Mouse (Mus musculus) liver, embryonic 13.5 days (tissue): ENCODE results near the gene Parp11. TPM values are rescaled to one million over a fixed set of nuclear protein-coding genes. Genes with fewer than 3 reads are reported as not detected.

ENCODE experiments used
- ATAC-seq: fragments of 200-750 bp; cut with Nextera tagmentation; 2 replicates; pipeline ENCODE4 v1.8.0; 2017; ENCODE audit warnings: low read depth, mild to moderate bottlenecking, moderate number of reproducible peaks, moderate library complexity
- DNase-seq: peaks from one replicate; pipeline ENCODE4 v3.0.0; 2022
- H3K27ac ChIP-seq: fragments of 300-500 bp; sonication (generic); 2 replicates; pipeline ENCODE4 v1.5.1; 2015; ENCODE audit warnings: moderate library complexity, mild to moderate bottlenecking, inconsistent platforms
- H3K27me3 ChIP-seq: fragments of 300-500 bp; sonication (generic); 2 replicates; pipeline ENCODE4 v1.6.1; 2015; ENCODE audit warnings: mild to moderate bottlenecking, inconsistent platforms
- H3K36me3 ChIP-seq: fragments of 300-500 bp; sonication (generic); 2 replicates; pipeline ENCODE4 v1.6.1; 2015; ENCODE audit warnings: mild to moderate bottlenecking, inconsistent platforms
- H3K4me1 ChIP-seq: fragments of 300-500 bp; sonication (generic); replicated peaks from 2 replicates; pipeline ENCODE4 v1.6.1; 2015; ENCODE audit warnings: inconsistent platforms
- H3K4me2 ChIP-seq: fragments of 300-500 bp; sonication (generic); 2 replicates; pipeline ENCODE4 v1.6.1; 2015; ENCODE audit warnings: inconsistent platforms, mild to moderate bottlenecking, moderate library complexity
- H3K4me3 ChIP-seq: fragments of 300-500 bp; sonication (generic); replicated peaks from 2 replicates; pipeline ENCODE4 v1.5.1; 2015; ENCODE audit warnings: mild to moderate bottlenecking, inconsistent platforms
- H3K9ac ChIP-seq: fragments of 300-500 bp; sonication (generic); 2 replicates; pipeline ENCODE4 v1.6.1; 2015; ENCODE audit warnings: mild to moderate bottlenecking, inconsistent platforms
- H3K9me3 ChIP-seq: fragments of 300-500 bp; sonication (generic); replicated peaks from 2 replicates; pipeline ENCODE4 v1.6.1; 2016; ENCODE audit warnings: inconsistent platforms
- WGBS: fragments of 180-500 bp; shearing (Covaris S2); methylation state at CpG from one replicate; pipeline ENCODE4 v1.1.7; 2015; ENCODE audit not compliant: insufficient replicate concordance; 5-methylcytosine and 5-hydroxymethylcytosine counted together
- polyA plus RNA-seq: library from polyadenylated mRNA; unstranded; fragments of >200 nt; fragmentation: Nextera tagmentation; extraction: Ambion mirVana; gene quantifications from 2 replicates; pipeline ENCODE4 v1.2.1, GENCODE M21; 2015

The Parp11 gene
- polyA plus RNA-seq, 1 experiment from 2014 or later, result 6.2 TPM

DNA sequence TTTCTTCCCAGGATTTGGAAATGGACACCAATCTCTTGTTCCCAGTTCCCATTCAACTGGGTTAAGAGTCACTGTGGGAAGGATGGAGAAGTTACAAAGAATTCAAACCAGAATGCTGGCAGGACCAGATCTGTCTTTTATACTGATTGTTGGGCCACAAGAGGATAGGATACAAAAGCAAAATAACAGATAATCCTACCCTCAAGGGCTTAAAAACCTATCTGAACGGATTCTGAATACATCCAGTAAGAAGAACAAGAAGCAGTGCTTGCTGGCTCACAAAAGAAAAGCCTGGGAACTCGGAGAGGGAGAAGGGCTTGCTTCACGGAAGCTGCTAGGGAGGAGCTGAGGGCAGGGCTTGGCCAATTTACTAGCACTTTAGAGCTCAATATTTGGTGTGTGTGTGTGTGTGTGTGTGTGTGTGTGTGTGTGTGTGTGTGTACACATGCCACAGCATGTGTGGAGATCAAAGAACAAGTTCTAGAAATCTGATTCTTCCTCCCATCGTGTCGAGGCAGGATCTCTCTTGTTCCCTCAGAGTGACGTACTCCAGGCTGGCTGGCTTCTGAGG lies 15.4 kb upstream of the Parp11 start:
- H3K27me3 ChIP-seq, result peaks cover 7% of the 10 kb centered on the region; the same call in 1 of the 2 replicates
- no peak overlapping the region for H3K4me3 ChIP-seq
- no peak overlapping the region for H3K27ac ChIP-seq
- no peaks in the 10 kb centered on the region for H3K36me3 ChIP-seq
- no peak overlapping the region for H3K9ac ChIP-seq
- H3K9me3 ChIP-seq, result no peaks in the 10 kb centered on the region
- no peak for DNase-seq
- H3K4me1 ChIP-seq, result no peaks in the 10 kb centered on the region
- no peak for ATAC-seq
- 54% methylated on average over 6 of the region's 6 CpGs for WGBS
- no peak overlapping the region for H3K4me2 ChIP-seq

DNA sequence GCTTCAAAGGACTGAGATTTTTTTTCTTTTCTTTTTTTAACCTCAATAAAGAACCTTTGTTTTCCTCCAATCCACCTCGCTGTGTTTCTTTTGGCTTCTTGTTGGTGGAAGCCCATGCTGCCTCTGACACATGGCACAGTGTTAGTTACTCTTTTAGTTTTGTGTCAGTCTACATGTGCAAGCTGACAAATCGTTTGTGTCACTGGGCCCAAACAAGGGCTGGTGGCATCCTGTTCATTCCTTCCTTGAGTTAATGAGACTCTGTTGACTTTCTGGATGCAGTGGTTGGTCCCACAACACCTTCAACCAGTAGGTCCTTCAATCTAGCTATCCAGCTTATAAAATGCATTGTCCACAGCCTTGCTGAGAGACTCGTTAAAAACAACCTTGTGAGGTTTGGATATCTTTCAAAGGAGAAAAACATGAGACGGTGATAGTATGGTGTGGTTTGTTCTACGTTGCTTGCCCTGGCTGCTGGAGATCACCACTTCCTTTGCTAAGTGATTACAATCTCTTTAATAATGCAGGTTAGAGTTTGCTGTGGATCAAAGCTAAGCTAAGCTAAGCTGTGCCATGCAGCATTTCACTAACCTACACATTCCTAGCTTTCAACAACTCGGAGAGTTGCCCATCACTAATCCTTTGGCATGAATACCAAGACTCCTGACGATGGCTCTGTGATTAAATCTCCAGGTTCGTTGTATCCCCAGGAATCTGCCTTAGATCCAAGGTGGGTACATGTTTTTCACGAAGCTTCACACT lies 12.6 kb upstream of the Parp11 start:
- no peak for ATAC-seq
- no peaks in the 10 kb centered on the region for H3K36me3 ChIP-seq
- no peak overlapping the region for H3K4me3 ChIP-seq
- no peak for DNase-seq
- no peak overlapping the region for H3K9ac ChIP-seq
- no peaks in the 10 kb centered on the region for H3K4me1 ChIP-seq
- no peaks in the 10 kb centered on the region for H3K9me3 ChIP-seq
- no peak overlapping the region for H3K27ac ChIP-seq
- WGBS, result 44% methylated on average over 9 of the region's 9 CpGs
- peaks cover 3% of the 10 kb centered on the region; the same call in 1 of the 2 replicates for H3K27me3 ChIP-seq
- H3K4me2 ChIP-seq, result no peak overlapping the region

DNA sequence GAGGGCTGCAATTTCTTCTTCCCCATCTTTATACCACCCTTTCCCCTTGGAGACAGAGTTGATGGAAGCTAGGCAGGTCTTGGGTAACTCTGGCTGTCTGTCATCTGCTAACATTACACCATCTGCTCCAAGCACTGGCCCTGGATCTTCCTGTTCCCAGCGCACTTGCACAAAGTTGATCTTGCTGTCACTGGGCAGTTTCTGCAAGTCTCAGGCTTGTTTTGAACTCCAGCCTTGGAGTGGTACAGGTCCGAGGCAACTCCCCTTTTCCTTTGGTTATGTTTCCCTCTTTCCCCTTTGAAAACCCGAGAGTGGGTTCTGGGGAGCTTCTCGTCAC lies 12.0 kb upstream of the Parp11 start:
- H3K9me3 ChIP-seq, result no peaks in the 10 kb centered on the region
- H3K27me3 ChIP-seq, result peaks cover 5% of the 10 kb centered on the region; the same call in 1 of the 2 replicates
- H3K9ac ChIP-seq, result no peak overlapping the region
- no peak overlapping the region for H3K4me3 ChIP-seq
- no peaks in the 10 kb centered on the region for H3K36me3 ChIP-seq
- ATAC-seq (no peak), DNase-seq (no peak)
- H3K4me1 ChIP-seq, result no peaks in the 10 kb centered on the region
- no peak overlapping the region for H3K4me2 ChIP-seq
- 65% methylated on average over 4 of the region's 4 CpGs for WGBS
- no peak overlapping the region for H3K27ac ChIP-seq

DNA sequence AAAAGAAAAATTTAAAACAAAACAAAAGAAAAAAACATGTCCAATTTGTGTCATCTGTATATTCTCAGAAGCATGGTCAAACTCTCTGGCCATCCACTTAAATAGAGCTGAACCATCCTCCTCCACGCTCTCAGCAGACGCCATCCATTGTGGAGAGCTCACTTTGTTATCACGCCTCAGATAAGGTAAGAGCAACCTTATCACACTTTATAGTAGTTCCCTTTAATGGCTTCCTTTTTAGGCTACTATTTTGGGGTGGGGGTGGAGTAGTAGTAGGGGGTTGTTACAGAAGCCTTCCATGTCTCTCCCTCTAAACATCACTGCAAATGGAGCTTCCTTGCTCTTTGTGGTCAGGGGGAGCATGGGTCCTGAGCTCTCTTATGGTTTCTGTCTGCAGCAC lies 7.6 kb upstream of the Parp11 start:
- Histone ChIP-seq H3K36me3 (no peaks in the 10 kb centered on the region), H3K27ac (no peak overlapping the region), H3K4me1 (peaks cover 6% of the 10 kb centered on the region), H3K27me3 (peaks cover 12% of the 10 kb centered on the region), H3K9ac (no peak overlapping the region), H3K9me3 (no peaks in the 10 kb centered on the region), H3K4me3 (no peak overlapping the region), H3K4me2 (no peak overlapping the region)
- DNase-seq, result no peak
- 36% methylated on average over 3 of the region's 3 CpGs for WGBS
- no peak for ATAC-seq

DNA sequence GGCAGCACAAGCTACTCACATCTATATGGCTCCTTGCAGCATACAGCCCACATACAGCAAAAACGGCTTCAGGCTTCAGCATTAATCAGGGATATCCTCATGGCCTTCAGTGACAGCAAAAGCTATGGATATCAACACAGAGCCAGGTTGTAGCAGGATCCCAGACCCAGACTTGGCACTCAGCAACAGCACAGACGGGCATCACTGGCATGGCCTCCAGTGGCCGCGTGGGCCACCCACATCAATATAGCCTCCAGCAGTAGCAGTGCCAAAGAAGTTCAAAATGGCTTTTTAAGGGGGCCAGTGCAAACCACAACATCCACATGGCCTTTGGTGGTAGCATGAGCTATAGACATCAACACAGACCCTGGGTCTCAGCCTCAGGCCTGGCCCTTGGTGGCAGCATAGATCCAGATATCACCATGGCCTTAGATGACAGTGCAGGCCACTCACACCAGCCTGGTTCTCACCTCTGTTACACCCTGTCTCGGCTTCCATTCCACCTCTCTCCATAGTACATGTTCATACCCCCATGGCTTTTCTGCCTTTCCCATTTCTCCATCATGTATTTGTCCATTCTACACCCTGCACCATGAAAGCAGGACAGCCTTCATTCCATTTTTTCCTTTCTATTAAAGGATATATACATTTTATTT lies 7.0 kb upstream of the Parp11 start:
- no peak for ATAC-seq
- Histone ChIP-seq H3K36me3 (no peaks in the 10 kb centered on the region), H3K4me1 (peaks cover 12% of the 10 kb centered on the region), H3K4me2 (no peak overlapping the region), H3K9me3 (no peaks in the 10 kb centered on the region), H3K4me3 (no peak overlapping the region), H3K27ac (no peak overlapping the region), H3K9ac (no peak overlapping the region), H3K27me3 (peaks cover 12% of the 10 kb centered on the region)
- DNase-seq, result no peak
- WGBS, result 73% methylated on average over 5 of the region's 5 CpGs

DNA sequence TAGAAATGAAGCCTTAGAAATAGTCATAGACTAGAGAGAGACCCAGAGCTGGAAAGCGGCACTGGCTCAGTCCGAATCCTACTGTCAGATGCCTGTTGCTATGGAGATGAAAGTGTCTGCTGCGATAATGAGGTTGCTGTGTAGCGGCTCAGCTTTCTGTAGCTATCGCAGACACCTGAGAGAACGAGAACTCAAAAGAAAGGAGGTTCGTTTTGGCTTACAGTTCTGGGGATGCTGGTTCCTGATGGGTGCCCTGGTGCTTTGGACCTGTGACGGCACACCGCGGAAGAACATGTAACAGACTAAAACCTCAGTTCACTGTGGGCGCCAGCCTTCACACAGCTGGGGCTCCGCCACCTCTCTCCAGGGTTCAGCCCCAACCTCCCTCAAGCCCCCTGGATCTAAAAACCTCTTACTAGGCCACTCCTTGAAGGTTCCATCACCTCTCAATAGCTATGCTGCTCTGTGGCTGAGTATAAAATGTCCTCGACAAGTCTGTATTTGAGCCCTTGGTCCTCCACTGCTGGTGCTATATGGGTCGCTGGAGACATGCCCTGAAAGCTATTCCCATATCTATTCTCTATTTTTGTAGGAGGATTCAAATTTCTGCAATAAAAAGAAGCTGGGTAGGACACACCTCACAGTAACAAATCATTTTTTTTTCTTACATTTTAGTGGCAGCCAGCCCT lies 6.1 kb upstream of the Parp11 start:
- ATAC-seq (no peak), DNase-seq (no peak)
- Histone ChIP-seq H3K4me1 (peaks cover 20% of the 10 kb centered on the region), H3K27me3 (peaks cover 10% of the 10 kb centered on the region), H3K9me3 (no peaks in the 10 kb centered on the region), H3K27ac (no peak overlapping the region), H3K36me3 (no peaks in the 10 kb centered on the region), H3K4me3 (no peak overlapping the region), H3K9ac (no peak overlapping the region), H3K4me2 (no peak overlapping the region)
- WGBS, result 58% methylated on average over 14 of the region's 14 CpGs

DNA sequence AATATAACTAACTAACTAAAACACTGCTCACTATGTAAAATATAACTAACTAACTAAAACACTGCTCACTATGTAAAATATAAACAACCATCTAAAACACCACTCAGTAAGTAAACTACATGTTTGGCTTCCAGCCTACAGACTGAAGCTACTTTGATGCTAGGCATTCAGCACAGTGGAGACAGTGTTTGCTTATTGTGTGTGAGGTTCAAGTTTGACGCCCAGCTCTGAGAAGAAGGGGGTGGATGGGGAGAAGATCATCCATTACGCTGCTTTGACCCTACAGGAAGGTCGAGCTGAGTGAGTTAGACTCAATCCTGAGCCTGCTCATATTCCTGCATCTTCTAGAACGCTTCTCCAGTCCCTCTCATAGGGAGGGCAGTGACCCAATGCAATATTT lies 4.1 kb upstream of the Parp11 start:
- Histone ChIP-seq H3K9me3 (no peaks in the 10 kb centered on the region), H3K4me3 (no peak overlapping the region), H3K9ac (no peak overlapping the region), H3K27ac (no peak overlapping the region), H3K4me2 (no peak overlapping the region), H3K4me1 (peaks cover 20% of the 10 kb centered on the region), H3K36me3 (no peaks in the 10 kb centered on the region), H3K27me3 (peaks cover 14% of the 10 kb centered on the region)
- DNase-seq (no peak), ATAC-seq (no peak)
- WGBS, result 51% methylated on average over 4 of the region's 4 CpGs

DNA sequence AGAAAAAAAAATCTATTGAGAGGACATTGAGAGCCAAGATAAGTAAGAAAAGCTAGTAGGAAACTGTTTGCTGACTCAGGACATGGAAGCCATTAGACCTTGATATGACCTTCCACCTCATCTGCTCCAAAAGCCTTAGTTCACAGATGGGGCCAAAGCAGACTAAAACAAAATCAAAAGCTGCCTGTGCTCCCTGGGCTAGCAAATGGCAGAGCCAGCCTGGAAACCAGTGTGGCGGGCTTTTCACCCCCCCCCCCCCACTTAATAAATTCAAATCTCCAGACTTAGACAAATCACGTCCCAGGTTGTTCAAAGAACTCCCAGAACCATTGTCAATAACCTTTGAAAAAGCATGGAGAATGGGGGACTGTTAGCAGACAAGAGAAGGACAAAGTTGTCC lies 2.7 kb upstream of the Parp11 start:
- Histone ChIP-seq H3K4me2 (no peak overlapping the region), H3K9ac (no peak overlapping the region), H3K36me3 (no peaks in the 10 kb centered on the region), H3K4me3 (no peak overlapping the region), H3K4me1 (peaks cover 20% of the 10 kb centered on the region), H3K27me3 (peaks cover 24% of the 10 kb centered on the region), H3K27ac (no peak overlapping the region; the same call in 1 of the 2 replicates), H3K9me3 (no peaks in the 10 kb centered on the region)
- ATAC-seq (no peak), DNase-seq (no peak)
- 45% methylated on average over 2 of the region's 2 CpGs for WGBS

DNA sequence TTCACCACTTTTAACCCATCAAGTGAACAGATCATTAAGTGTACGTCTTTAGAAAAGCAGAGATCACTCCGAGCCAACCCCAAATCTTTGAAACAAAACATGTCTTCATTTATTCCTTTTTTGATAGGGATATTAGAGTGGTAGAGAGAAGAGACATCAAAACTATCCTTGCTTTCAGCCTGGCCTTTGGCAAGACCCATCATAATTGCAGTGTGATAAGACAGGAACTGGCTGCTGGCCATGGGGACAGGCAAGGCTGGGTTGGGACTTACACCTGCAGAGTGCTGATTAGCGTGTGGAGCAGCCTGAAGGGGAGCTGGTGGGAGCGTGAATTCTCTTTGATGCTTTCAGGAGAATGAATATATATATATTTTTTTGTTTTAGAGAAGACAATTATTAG lies 2.2 kb upstream of the Parp11 start:
- Histone ChIP-seq H3K27me3 (peaks cover 28% of the 10 kb centered on the region), H3K4me3 (no peak overlapping the region), H3K4me1 (peaks cover 20% of the 10 kb centered on the region), H3K27ac (no peak overlapping the region; the same call in 1 of the 2 replicates), H3K36me3 (no peaks in the 10 kb centered on the region), H3K4me2 (no peak overlapping the region), H3K9ac (no peak overlapping the region), H3K9me3 (no peaks in the 10 kb centered on the region)
- WGBS, result 43% methylated on average over 4 of the region's 4 CpGs
- ATAC-seq, result peak; percentile 98
- DNase-seq, result peak; percentile 36

DNA sequence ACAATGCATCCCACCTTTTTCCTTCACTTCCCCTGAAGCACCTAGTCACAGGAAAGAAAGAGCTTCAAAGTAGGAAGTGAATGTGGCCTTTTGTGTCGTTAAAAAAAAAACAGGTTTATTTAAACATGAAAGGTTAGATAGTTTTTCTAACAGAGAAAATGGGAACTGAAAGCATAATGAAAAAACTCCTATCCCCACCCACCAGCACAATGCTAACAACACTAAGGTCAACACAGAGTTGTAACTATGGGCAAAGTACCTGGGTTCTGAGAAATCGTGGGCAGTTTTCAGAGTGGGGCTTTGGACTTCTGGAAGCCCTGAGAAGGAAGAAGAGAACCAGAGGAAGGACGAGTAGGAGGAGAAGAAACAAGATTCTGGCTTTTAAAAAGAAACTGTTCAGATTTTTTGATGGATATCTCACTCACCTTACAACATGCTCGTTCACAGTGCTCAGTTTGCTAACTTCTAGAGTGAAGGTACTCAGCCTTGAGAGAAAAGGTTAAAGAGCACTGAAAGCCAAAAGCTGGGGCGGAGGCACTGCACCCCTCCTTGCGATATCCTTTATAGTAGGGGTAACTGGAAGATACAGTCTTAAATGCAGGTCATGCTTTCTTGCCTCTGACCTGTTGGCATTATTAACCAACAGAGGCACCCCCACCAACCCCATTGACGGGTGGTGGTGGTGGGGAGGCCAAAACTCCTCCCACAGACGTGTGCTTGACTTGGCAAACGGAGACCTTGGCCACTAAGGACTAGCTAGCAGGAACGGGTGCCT lies 1.2 kb downstream of the Parp11 start:
- H3K27ac ChIP-seq, result no peak overlapping the region
- H3K9ac ChIP-seq, result no peak overlapping the region
- no peak for DNase-seq
- WGBS, result 42% methylated on average over 10 of the region's 10 CpGs
- no peak for ATAC-seq
- H3K9me3 ChIP-seq, result no peaks in the 10 kb centered on the region
- H3K27me3 ChIP-seq, result peaks cover 37% of the 10 kb centered on the region
- H3K36me3 ChIP-seq, result no peaks in the 10 kb centered on the region
- H3K4me2 ChIP-seq, result no peak overlapping the region
- peaks cover 20% of the 10 kb centered on the region for H3K4me1 ChIP-seq
- no peak overlapping the region for H3K4me3 ChIP-seq

DNA sequence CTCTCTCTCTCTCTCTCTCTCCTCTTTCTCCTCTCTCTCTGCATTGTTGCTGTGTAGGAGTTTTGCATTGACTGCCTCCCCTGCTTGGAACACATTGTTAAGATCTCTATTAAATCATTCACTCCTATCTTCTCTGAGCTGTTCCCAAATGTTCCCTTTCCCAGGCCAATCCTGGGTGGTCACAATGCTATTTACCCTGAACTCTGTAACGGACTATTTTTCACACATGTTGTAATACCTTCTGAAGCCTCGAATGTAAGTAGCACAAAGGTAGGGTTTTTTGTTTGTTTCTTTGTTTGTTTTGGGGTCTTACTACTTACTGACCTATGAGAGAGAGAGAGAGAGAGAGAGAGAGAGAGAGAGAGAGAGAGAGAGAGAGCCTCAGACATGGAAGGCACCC lies 2.2 kb downstream of the Parp11 start:
- Histone ChIP-seq H3K4me3 (no peak overlapping the region), H3K9ac (no peak overlapping the region), H3K4me2 (no peak overlapping the region), H3K27me3 (peaks cover 37% of the 10 kb centered on the region), H3K4me1 (peaks cover 20% of the 10 kb centered on the region), H3K9me3 (no peaks in the 10 kb centered on the region), H3K27ac (no peak overlapping the region), H3K36me3 (no peaks in the 10 kb centered on the region)
- 51% methylated on average over 2 of the region's 2 CpGs for WGBS
- no peak for DNase-seq
- ATAC-seq, result no peak
